Mouse (Mus musculus) mammary gland, adult 2 months (tissue): Measurements from ENCODE around the gene 1700080E11Rik. TPM values are rescaled to one million over a fixed set of nuclear protein-coding genes. Genes with fewer than 3 reads are reported as not detected.

Experiments
- polyA plus RNA-seq: library from polyadenylated mRNA; depleted of rRNA; stranded (reverse); fragments of >200 nt; gene quantifications from 2 replicates; pipeline ENCODE4 v1.2.3, GENCODE M21; 2012; ENCODE audit warnings: low replicate concordance; rRNA removed

The 1700080E11Rik gene
- polyA plus RNA-seq = not detected in 2 replicates

GRCm38 (mm10) chr9:105144992-105145391 lies at the start of gene 1700080E11Rik:
Gene 1700080E11Rik, minus strand, starts transcription at chr9:105145092.

GRCm38 (mm10) chr9:105131253-105132001 lies 13.5 kb downstream of the 1700080E11Rik start, which contains the start of gene Nudt16:
Gene Nudt16, minus strand, starts transcription at chr9:105131824.

Other genes with a start within 250 kb of the 1700080E11Rik start
- gene Mrpl3, start 91.9 kb downstream of the 1700080E11Rik start, polyA plus RNA-seq = 36.8 and 73.6 TPM in 2 replicates
- 16.2 and 26.9 TPM in 2 replicates for gene Nudt16, start 13.3 kb downstream of the 1700080E11Rik start, polyA plus RNA-seq